Mouse (Mus musculus) stomach, postnatal 0 days (tissue): ENCODE measurements at regions not wholly inside any gene's neighbourhood (a gene's known extent, or its start where the extent isn't known, plus 50 kb on each side); places are given as distances from the start of the nearest gene placed in this dataset.

Experiments used
- ATAC-seq: fragments of 200-750 bp; cut with Nextera tagmentation; 2 replicates; pipeline ENCODE4 v1.8.0; 2017; ENCODE audit not compliant: low FRiP score, low TSS enrichment
- DNase-seq: peaks from one replicate; pipeline ENCODE4 v3.0.0-alpha.2; 2016; ENCODE audit warnings: low spot score
- H3K27ac ChIP-seq: fragments of 300-500 bp; sonication (generic); replicated peaks from 2 replicates; pipeline ENCODE4 v1.5.1; 2014; ENCODE audit warnings: mild to moderate bottlenecking, control low read depth
- H3K27me3 ChIP-seq: fragments of 300-500 bp; sonication (generic); 2 replicates; pipeline ENCODE4 v1.6.1; 2014; ENCODE audit warnings: low read length; ENCODE audit not compliant: control insufficient read depth, insufficient read depth
- H3K36me3 ChIP-seq: fragments of 300-500 bp; sonication (generic); 2 replicates; pipeline ENCODE4 v1.6.1; 2014; ENCODE audit warnings: low read length, mixed read lengths; ENCODE audit not compliant: control insufficient read depth, insufficient read depth
- H3K4me1 ChIP-seq: fragments of 300-500 bp; sonication (generic); replicated peaks from 2 replicates; pipeline ENCODE4 v1.6.1; 2014; ENCODE audit warnings: antibody characterized with exemption; ENCODE audit not compliant: control insufficient read depth, insufficient read depth
- H3K4me2 ChIP-seq: fragments of 300-500 bp; sonication (generic); replicated peaks from 2 replicates; pipeline ENCODE4 v1.6.1; 2014; ENCODE audit warnings: low read depth, mild to moderate bottlenecking, control low read depth, moderate library complexity
- H3K4me3 ChIP-seq: fragments of 300-500 bp; sonication (generic); 2 replicates; pipeline ENCODE4 v1.5.1; 2014; ENCODE audit warnings: low read depth, low read length, control low read depth
- H3K9ac ChIP-seq: fragments of 300-500 bp; sonication (generic); 2 replicates; pipeline ENCODE4 v1.6.1; 2014; ENCODE audit warnings: mild to moderate bottlenecking, low read length, control low read depth, mixed read lengths
- H3K9me3 ChIP-seq: fragments of 300-500 bp; sonication (generic); 2 replicates; pipeline ENCODE4 v1.6.1; 2016; ENCODE audit warnings: low read length; ENCODE audit not compliant: control insufficient read depth
- CTCF ChIP-seq: IDR thresholded peaks from 2 replicates; pipeline ENCODE4 v1.5.1; 2016; ENCODE audit warnings: antibody characterized with exemption, low read depth, mild to moderate bottlenecking, moderate library complexity
- EP300 ChIP-seq: optimal IDR thresholded peaks from 2 replicates; pipeline ENCODE3; 2016; ENCODE audit warnings: antibody characterized with exemption
- WGBS: fragments of 180-500 bp; shearing (Covaris S2); extraction: QIAGEN DNeasy Blood & Tissue Kit; methylation state at CpG from one replicate; pipeline ENCODE4 v1.1.7; 2014; 5-methylcytosine and 5-hydroxymethylcytosine counted together

GRCm38 (mm10) chr5:119776106-119776887 is 56.2 kb upstream of the Tbx5 start:
- H3K27me3 ChIP-seq = no peaks in the 10 kb centered on the region
- ATAC-seq (no peak), DNase-seq (no peak)
- H3K9me3 ChIP-seq = no peaks in the 10 kb centered on the region
- H3K27ac ChIP-seq = no peak overlapping the region
- H3K9ac ChIP-seq = no peak overlapping the region
- H3K4me1 ChIP-seq = no peaks in the 10 kb centered on the region
- H3K4me2 ChIP-seq = no peak overlapping the region
- 58% methylated on average over 9 of the region's 9 CpGs for WGBS
- no peaks in the 10 kb centered on the region for H3K36me3 ChIP-seq
- TF ChIP-seq EP300 (no peak), CTCF (no peak)
- no peak overlapping the region for H3K4me3 ChIP-seq

GRCm38 (mm10) chr5:119777836-119778235 is 54.6 kb upstream of the Tbx5 start:
- H3K9ac ChIP-seq = no peak overlapping the region
- TF ChIP-seq EP300 (no peak), CTCF (peak; percentile 79)
- H3K27ac ChIP-seq = no peak overlapping the region
- no peaks in the 10 kb centered on the region for H3K4me1 ChIP-seq
- DNase-seq (no peak), ATAC-seq (no peak)
- no peaks in the 10 kb centered on the region for H3K9me3 ChIP-seq
- no peak overlapping the region for H3K4me3 ChIP-seq
- H3K4me2 ChIP-seq = no peak overlapping the region
- 17% methylated on average over 2 of the region's 2 CpGs for whole genome bisulfite sequencing
- no peaks in the 10 kb centered on the region for H3K36me3 ChIP-seq
- no peaks in the 10 kb centered on the region for H3K27me3 ChIP-seq

DNA sequence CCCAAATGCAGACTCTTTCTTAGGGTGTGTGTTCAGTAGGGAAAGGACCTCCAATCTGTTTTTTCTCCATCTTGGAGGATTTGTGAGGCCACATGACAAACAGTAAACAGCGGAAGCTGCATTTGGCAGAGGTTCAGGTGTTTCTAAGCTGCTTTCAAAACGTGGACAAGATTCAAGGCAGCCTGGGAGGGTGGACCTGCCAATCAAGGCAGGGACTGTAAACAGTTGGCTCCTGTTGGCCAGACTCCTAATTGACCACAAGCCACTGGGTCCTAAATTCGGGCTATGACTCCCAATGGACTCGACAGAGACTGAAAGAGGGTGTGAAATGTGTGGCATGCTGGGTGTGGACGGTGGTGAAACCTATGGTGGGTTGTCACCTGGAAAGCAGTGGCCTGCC is 51.1 kb upstream of the Tbx5 start:
- TF ChIP-seq EP300 (no peak), CTCF (no peak)
- DNase-seq (no peak), ATAC-seq (no peak)
- H3K9ac ChIP-seq = no peak overlapping the region
- H3K27ac ChIP-seq = no peak overlapping the region
- H3K9me3 ChIP-seq = no peaks in the 10 kb centered on the region
- 32% methylated on average over 5 of the region's 5 CpGs for WGBS
- no peaks in the 10 kb centered on the region for H3K36me3 ChIP-seq
- no peak overlapping the region for H3K4me2 ChIP-seq
- H3K4me3 ChIP-seq = no peak overlapping the region
- H3K27me3 ChIP-seq = no peaks in the 10 kb centered on the region
- H3K4me1 ChIP-seq = no peaks in the 10 kb centered on the region
